Mouse (Mus musculus) mouse trophoblast stem cell (cell line): ENCODE measurements around the gene Pglyrp1.

ENCODE experiments used
- in situ Hi-C, 2 experiments: fragments of 300-500 bp; cut with MseI, MboI; formaldehyde crosslinking; loops; 2 replicates in 1 of 2; 3 replicates in 1 of 2; pipeline ENCODE4 v1.15.1; 2025

Gene Pglyrp1

GRCm38 (mm10) chr7:18884745-18885422, 13.8 kb downstream of the Pglyrp1 start:
- in situ Hi-C loops, result loop anchor here in 1 of 2 experiments (25.0 kb wide), 1 partner anchor 1823 kb away; the partner anchor contains the start of genes Hif3a and Psg16

- in situ Hi-C loops, result loop anchor here in 1 of 2 experiments (25.0 kb wide), 1 partner anchor 1825 kb away; the partner anchor contains the start of genes Hif3a and Psg16
Observed at GRCm38 (mm10) chr7:18886963-18887362, 15.8 kb downstream of the Pglyrp1 start.

DNA sequence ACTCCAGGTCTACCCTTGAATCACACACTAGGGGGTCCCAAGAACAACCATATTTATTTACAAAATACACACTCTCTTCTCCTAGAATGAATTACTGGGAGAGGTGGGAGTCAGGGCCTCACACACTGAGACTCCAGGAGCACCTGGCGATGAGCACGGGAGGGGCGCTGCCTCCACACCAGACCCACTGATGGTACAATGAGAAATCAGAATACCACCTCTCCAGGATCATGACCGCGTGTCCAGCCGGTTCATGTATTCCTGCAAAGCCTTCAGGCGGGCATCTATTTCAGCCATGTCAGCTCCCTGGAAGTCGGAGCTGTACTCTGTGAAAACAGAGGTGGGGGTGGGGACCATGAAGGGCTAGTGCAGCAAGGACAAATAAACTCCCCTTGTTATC, 19.7 kb downstream of the Pglyrp1 start:
- in situ Hi-C loops, result loop anchor here in 1 of 2 experiments (25.0 kb wide), 1 partner anchor 1829 kb away; the partner anchor contains the start of genes Hif3a and Psg16

GRCm38 (mm10) chr7:18891872-18892599, 20.9 kb downstream of the Pglyrp1 start:
- in situ Hi-C loops, result loop anchor here in 1 of 2 experiments (25.0 kb wide), 1 partner anchor 1830 kb away; the partner anchor contains the start of genes Hif3a and Psg16

GRCm38 (mm10) chr7:18893009-18893408, 21.9 kb downstream of the Pglyrp1 start:
- in situ Hi-C loops, result loop anchor here in 1 of 2 experiments (25.0 kb wide), 1 partner anchor 1831 kb away; the partner anchor contains the start of genes Hif3a and Psg16

DNA sequence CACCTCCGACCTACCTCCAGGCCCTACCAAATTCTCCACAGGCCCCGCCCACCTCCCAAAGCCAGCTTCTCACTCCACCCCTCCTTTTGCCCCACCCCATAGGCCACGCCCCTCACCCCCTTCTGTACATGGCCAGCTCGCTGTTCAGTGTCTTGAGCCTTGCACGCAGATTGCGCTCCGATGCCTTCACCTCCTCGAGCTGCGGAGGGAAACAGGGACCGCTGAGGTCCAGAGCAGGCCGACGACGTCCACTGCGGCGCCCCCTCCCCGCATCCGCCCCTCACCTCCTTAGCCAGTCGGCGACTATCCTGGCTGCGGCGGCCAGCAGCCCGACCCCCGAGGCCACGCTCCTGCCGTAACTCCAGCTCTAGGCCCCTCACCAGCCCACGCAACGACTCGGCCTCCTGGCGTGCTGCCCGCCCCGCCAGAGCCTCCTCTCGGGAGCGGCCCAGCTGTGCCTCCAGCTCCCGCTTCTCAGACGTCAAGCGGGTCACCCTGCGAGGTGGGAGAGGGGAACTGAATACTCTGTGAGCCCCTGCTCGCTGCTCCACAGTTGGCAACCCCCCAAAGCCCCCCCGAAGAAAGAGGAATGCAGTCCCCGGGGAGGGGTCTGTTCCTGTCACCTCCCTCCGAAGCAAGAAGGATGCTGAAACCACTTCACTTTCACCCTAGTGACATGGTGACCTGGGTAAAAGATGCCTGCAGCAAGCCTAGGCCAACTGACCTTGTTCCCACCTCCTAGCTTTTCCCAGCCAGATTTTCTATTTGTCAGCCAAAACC, 22.7 kb downstream of the Pglyrp1 start:
- in situ Hi-C loops, result loop anchor here in 1 of 2 experiments (25.0 kb wide), 1 partner anchor 1832 kb away; the partner anchor contains the start of genes Hif3a and Psg16

DNA sequence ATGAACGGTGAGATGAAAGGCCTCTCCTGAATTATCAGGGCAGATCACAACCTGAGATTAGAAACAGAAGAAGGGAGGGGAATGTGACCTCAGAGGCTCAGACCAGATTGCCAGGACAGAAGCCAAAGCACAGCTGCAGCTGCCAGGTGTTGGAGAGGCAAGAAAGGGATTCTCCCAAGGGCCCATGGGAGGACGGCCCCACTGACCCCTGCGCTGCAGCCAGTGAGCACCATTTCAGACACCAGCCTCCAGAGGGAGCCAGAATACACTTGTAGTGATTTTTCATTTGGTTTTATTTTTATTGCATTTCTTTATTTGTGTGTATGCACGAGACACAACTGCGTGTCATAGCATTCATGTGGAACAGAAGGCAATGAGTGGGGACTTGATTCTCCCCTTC, 25.4 kb downstream of the Pglyrp1 start:
- in situ Hi-C loops, result loop anchor here in 1 of 2 experiments (25.0 kb wide), 1 partner anchor 1834 kb away; the partner anchor contains the start of genes Hif3a and Psg16

DNA sequence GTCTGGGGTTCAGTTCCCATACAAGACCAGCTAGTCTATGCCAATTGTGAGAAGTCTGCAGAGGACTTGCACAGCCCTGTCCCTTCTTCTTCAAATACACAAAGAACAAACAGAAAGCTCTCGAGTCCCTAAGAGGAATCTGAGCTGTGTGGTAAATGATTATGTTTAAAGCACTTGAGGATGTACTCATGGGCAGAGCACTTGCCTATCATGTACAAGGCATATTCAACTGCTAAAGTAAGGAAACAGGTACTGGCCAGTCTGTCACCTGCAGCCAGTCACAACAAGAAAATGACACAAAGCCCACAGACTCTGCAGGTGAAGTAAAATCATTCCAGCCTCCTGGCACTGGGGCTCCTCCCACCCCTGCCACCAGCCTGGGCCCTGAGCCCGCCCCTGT, 29.4 kb downstream of the Pglyrp1 start:
- in situ Hi-C loops, result no loop called here

- in situ Hi-C loops, result no loop called here
Observed at GRCm38 (mm10) chr7:18902486-18902885, 31.4 kb downstream of the Pglyrp1 start.

GRCm38 (mm10) chr7:18904971-18905370, 33.8 kb downstream of the Pglyrp1 start:
- in situ Hi-C loops, result no loop called here

DNA sequence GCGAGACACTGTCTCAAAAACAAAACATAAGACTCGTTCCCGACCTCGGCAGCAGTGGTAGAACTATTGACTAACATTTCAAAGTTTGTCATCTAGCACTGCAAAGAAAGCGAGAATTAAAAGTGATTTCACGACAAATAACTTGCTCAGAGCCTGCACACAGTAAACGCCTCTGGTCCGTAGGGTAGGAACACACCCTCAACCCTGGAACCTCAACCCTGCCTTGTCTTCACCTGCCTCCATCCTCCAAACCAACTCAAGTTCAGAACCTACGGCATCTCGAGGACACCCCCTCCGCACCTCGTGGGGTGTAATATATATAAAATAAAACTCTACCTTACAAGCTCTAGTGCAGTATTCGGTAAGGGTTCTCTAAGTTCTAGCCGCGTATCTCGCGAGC, 38.7 kb downstream of the Pglyrp1 start:
- in situ Hi-C loops, result no loop called here

GRCm38 (mm10) chr7:18910241-18910831, 39.2 kb downstream of the Pglyrp1 start, which contains the start of gene Ccdc61:
Ccdc61 (minus strand) TSS chr7:18910415.
- in situ Hi-C loops, result no loop called here

DNA sequence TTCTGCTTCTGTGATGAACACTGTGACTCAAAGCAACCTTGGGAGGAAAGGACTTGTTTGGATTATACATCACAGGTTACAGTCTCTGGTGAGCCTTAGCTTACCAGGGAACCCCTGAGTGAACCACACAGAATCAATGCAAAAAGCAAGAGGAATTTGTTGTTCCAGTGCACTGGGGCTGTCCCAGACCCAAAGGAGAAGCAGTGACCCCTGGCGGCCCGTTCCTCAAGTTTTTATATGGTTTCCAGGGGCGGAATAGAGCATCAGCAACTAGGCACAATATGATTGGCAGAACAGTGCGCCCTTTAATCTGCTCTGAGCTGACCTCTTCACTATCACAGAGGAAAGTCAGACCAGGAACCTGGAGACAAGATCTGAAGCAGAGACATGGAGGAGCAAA, 45.1 kb downstream of the Pglyrp1 start:
- in situ Hi-C loops, result no loop called here

GRCm38 (mm10) chr7:18917931-18918330, 46.8 kb downstream of the Pglyrp1 start:
- in situ Hi-C loops, result no loop called here

- in situ Hi-C loops, result no loop called here
Observed at GRCm38 (mm10) chr7:18921069-18921468, 49.9 kb downstream of the Pglyrp1 start.

DNA sequence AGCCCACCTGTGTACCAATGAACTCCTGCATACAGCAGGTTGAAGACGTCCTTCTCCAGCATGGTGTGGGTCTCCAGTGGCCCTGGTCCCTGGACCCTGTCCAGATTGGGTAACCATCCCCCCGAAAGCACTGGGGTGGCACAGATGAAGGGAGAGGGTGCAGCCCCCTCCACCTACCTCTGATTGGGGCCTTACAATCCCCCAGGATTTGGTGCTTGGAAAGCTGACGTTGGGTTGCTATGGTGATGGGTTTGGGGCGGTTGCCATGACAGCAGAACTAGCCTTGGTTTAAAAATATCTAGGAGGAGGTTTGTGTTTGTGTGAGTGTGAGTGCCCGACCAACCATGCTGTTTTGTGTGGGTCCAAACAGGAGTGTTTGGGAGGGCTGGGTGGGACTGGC, 51.7 kb downstream of the Pglyrp1 start:
- in situ Hi-C loops, result no loop called here

- in situ Hi-C loops, result no loop called here
Observed at GRCm38 (mm10) chr7:18923267-18923666, 52.1 kb downstream of the Pglyrp1 start.

GRCm38 (mm10) chr7:18923711-18924191, 52.6 kb downstream of the Pglyrp1 start:
- in situ Hi-C loops, result no loop called here

DNA sequence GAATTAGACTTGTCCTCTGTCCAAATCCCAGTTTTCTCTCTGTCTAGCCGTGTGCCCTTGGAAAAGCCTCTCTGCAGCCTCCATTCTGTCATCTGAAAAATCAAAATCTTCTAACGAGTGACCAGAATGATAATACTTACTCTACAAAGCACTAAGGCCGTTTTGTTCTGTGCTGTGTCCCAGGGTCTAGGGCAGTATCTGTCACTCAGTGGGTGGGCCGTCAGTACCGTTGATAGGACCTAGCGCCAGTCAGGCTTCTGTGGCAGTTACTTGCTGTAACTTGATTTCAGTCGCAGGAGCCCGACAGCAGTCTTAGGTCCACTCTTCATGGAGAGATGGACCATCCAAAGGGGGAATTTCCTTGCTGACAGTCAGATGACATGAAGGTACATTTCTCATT, 53.2 kb downstream of the Pglyrp1 start:
- in situ Hi-C loops, result no loop called here

DNA sequence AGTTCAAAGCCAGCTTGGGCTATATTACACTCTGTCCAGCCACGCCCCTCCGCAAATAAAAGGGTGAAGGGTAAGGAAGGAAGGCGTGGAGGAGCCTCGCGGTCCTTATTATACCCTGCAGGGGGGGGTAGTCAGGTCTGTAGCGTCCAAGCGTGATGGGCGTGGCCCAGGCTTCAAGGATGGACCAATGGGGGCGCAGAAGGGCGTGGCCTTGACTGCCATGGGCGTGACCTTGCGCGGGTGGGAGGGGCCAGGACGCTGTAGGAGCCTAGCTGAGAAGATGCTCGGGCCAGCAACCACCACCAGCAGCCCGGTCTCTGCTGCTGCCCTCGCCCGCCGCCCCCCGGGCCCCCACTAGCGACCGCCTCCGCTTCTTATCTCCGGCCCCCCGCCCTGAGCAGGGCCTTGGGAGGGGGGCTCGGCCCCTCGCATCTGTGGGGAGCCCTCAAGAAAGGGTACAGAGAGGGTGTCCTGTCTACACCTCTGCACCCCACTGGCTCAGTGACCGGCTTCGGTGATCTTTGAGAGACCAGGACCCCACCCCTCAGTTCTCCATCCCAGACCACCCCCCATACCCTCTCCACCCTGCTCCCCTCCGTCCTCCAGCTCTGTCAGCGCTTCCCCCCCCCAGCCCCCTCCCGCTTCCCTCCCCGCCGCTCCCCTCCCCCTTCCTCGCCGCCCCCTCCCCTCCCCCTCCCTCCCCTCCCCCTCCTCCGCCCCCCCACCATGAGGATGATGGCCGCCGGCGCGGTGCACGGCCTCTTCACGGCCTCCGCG, 54.2 kb downstream of the Pglyrp1 start, which contains the start of gene Nova2:
Gene Nova2 (plus strand): TSS at position 727 of the 777 bp plus-strand sequence.
- in situ Hi-C loops, result no loop called here
